Mouse (Mus musculus): ENCODE results near the gene Stard8.

DNA sequence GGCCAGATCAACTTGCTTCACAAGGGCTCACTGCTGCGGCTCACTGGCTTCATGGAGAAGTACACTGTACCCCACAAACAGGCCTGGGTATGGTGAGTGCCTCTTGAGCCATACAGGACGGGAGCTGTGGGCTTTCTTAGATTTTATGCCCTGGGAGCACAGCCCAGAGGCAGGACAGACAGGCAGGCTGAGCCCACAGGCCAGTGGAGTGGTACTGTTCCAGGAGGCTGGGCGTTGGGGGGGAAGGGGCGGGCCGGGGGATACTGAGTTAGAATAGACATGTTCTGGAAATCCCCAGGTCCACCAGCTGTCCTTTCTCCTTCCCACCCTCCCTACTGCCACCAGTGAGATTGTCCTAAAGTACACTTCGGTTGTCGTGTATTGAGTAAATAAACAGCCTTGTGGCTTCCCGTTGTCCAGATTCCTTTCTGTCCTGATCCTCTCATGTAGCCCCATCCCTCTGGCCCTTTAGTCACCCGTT, 64.7 kb downstream of the Stard8 start:
- TF ChIP-seq POLR2A (IDR thresholded peaks at IDR 0.05; ENCODE audit: extremely low read depth, insufficient read depth, low read length), result no peak
- TF ChIP-seq CTCF (IDR thresholded peaks at IDR 0.05; ENCODE audit: low read depth, low read length), result no peak

Measured in liver, adult 2 months (tissue).